Comparison of ENCODE assay signal across 7 mouse cellular contexts in the genomic region with DNA sequence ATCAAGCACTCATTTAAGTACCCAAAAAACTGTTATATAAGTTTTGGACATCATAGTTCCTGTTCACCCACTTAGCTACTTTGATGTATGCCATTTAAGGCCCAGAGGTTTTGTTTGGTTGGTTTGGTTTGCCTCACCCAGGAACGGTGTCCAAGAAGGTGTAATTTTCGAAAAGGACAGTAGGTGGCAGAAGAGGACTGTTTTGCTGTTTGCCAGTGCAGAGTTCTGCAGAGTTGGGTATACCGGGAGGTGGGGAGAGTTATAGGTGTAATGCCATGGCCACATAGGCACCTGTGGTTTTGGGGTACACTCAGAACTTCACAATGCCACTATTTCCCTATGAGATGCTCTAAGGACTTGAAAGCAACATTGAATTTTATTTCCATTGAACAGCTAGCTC. TPM values are rescaled to one million over a fixed set of nuclear protein-coding genes. Genes with fewer than 3 reads are reported as not detected.
A peak's percentile ranks its signal among the peaks of the same experiment; 100 is the strongest.
DNase-seq lines count a peak whose midpoint lies in the region; ATAC-seq lines count a peak whose summit lies in the region.

No protein-coding gene starts in this region.

- peak; percentile 63 for DNase-seq in cerebellum, adult 8-10 months
- DNase-seq in induced T-regulatory cell, adult 2 months (ENCODE audit: low read depth) = peak; percentile 93
- DNase-seq in left cerebral cortex, adult 9 months (ENCODE audit: low spot score in 2 of 2) = peak; percentile 8 to 81
- DNase-seq in right cerebral cortex, postnatal 36 days (ENCODE audit: low spot score in 2 of 2) = peak; percentile 22 to 32

- peak; percentile 61 for ATAC-seq in activated CD4-positive, CD25-positive, alpha-beta regulatory T cell, adult 4 months
- ATAC-seq in frontal cortex, adult (ENCODE audit: low TSS enrichment) = peak; percentile 95
- peak; percentile 65; the same call in 1 of the 2 replicates for ATAC-seq in megakaryocyte-erythroid progenitor cell, adult 5-6 weeks (replicated peaks; ENCODE audit: low FRiP score, low TSS enrichment, poor library complexity, severe bottlenecking)

RNA-seq across cellular contexts. Expression of gene F2rl1, which starts 38.7 kb away (rescaled TPM):
- polyA plus RNA-seq in activated CD4-positive, CD25-positive, alpha-beta regulatory T cell, adult 4 months (2017; shearing (Covaris generic)) = 10 to 100 TPM; 17.0 to 21.0 TPM
- 0.66 TPM in 1 of 2 replicates, not detected in the other for total RNA-seq in megakaryocyte-erythroid progenitor cell, adult 5-6 weeks (2014; fragmentation: Nextera tagmentation)
- 0.47 TPM in 1 of 2 replicates, not detected in the other for total RNA-seq in megakaryocyte-erythroid progenitor cell, adult 5-6 weeks (2017)

RNA-seq across cellular contexts. Expression of gene F2r, which starts 54.6 kb away (rescaled TPM):
- 10 to 100 TPM; 32.9 to 37.3 TPM for polyA plus RNA-seq in activated CD4-positive, CD25-positive, alpha-beta regulatory T cell, adult 4 months (2017; shearing (Covaris generic))
- total RNA-seq in megakaryocyte-erythroid progenitor cell, adult 5-6 weeks (2014; fragmentation: Nextera tagmentation) = 25.5 and 37.9 TPM in 2 replicates
- 41.8 and 85.3 TPM in 2 replicates for total RNA-seq in megakaryocyte-erythroid progenitor cell, adult 5-6 weeks (2017)

Comparison
In these comparisons a context has a peak if more than half of its experiments do, and no peak if none do; other contexts are left out.
1. Peak in every context shown above with its lines: DNase-seq and ATAC-seq.
2. DNase-seq: peak in every context shown above with its lines; median percentile 93 in induced T-regulatory cell, adult 2 months; 63 in cerebellum, adult 8-10 months; 44 in left cerebral cortex, adult 9 months; 27 in right cerebral cortex, postnatal 36 days.